Mouse (Mus musculus) CD4-positive, CD25-positive, alpha-beta regulatory T cell, adult 4 months (primary cell): Measurements from ENCODE around the gene Bhlha15. TPM values are rescaled to one million over a fixed set of nuclear protein-coding genes. Genes with fewer than 3 reads are reported as not detected.

Experiments
- ATAC-seq: one replicate; pipeline ENCODE4 v1.8.0; 2017
- polyA plus RNA-seq, 2 experiments: library from polyadenylated mRNA; unstranded; fragments of 100-300 nt; shearing (Covaris generic); gene quantifications; one replicate each; pipeline ENCODE4 v1.2.1; 2017

Bhlha15 gene
- polyA plus RNA-seq, 2 experiments from 2014 or later, result 0.39 TPM; not detected in 1

GRCm38 (mm10) chr5:144232531-144232930 is 42.4 kb downstream of the Bhlha15 start:
- no peak for ATAC-seq

- no peak for ATAC-seq
Measured at GRCm38 (mm10) chr5:144234222-144234621, 44.1 kb downstream of the Bhlha15 start.

- ATAC-seq, result no peak
Measured at GRCm38 (mm10) chr5:144234714-144235113, 44.6 kb downstream of the Bhlha15 start.

GRCm38 (mm10) chr5:144238969-144239368 is 48.9 kb downstream of the Bhlha15 start:
- ATAC-seq, result no peak

Other genes with a start within 250 kb of the Bhlha15 start
- 10 to 100 TPM; 36.3 to 36.6 TPM for gene Ccz1, start 175.4 kb upstream of the Bhlha15 start, polyA plus RNA-seq
- gene Ocm, start 163.6 kb upstream of the Bhlha15 start, polyA plus RNA-seq, result not detected
- gene Lmtk2, start 89.8 kb upstream of the Bhlha15 start, polyA plus RNA-seq, result 1 to 10 TPM; 3.7 to 3.9 TPM
- gene Tecpr1, start 33.3 kb downstream of the Bhlha15 start, polyA plus RNA-seq, result 100 to 1,000 TPM in 1 of 2 experiments, 10 to 100 TPM in 1; 78.5 to 109 TPM
- gene Bri3, start 54.2 kb downstream of the Bhlha15 start, polyA plus RNA-seq, result 1 to 10 TPM; 2.6 to 5.2 TPM
- gene Baiap2l1, start 167.8 kb downstream of the Bhlha15 start, polyA plus RNA-seq, result 1 to 10 TPM in 1 of 2 experiments, under 1 TPM in 1; 0.96 to 1.2 TPM